Mouse (Mus musculus) kidney, embryonic 16.5 days (tissue): ENCODE measurements around the gene Olfr555. TPM values are rescaled to one million over a fixed set of nuclear protein-coding genes. Genes with fewer than 3 reads are reported as not detected.

Source experiments
- ATAC-seq: fragments of 200-750 bp; cut with Nextera tagmentation; 2 replicates; pipeline ENCODE4 v1.8.0; 2017; ENCODE audit warnings: moderate TSS enrichment; ENCODE audit not compliant: low FRiP score, low TSS enrichment
- H3K27ac ChIP-seq: fragments of 300-500 bp; sonication (generic); 2 replicates; pipeline ENCODE4 v1.5.1; 2014; ENCODE audit warnings: low read length
- H3K27me3 ChIP-seq: fragments of 300-500 bp; sonication (generic); 2 replicates; pipeline ENCODE4 v1.6.1; 2014; ENCODE audit warnings: low read length, control low read depth, mixed read lengths; ENCODE audit not compliant: insufficient read depth
- H3K36me3 ChIP-seq: fragments of 300-500 bp; sonication (generic); 2 replicates; pipeline ENCODE4 v1.6.1; 2014; ENCODE audit warnings: low read length, control low read depth, mixed read lengths; ENCODE audit not compliant: insufficient read depth
- H3K4me1 ChIP-seq: fragments of 300-500 bp; sonication (generic); 2 replicates; pipeline ENCODE4 v1.6.1; 2014; ENCODE audit warnings: low read length, control low read depth, mixed read lengths; ENCODE audit not compliant: insufficient read depth
- H3K4me2 ChIP-seq: fragments of 300-500 bp; sonication (generic); replicated peaks from 2 replicates; pipeline ENCODE4 v1.6.1; 2014; ENCODE audit warnings: low read depth, low read length
- H3K4me3 ChIP-seq: fragments of 300-500 bp; sonication (generic); 2 replicates; pipeline ENCODE4 v1.5.1; 2014; ENCODE audit warnings: mild to moderate bottlenecking, low read length
- H3K9ac ChIP-seq: fragments of 300-500 bp; sonication (generic); replicated peaks from 2 replicates; pipeline ENCODE4 v1.6.1; 2014; ENCODE audit warnings: low read length
- H3K9me3 ChIP-seq: fragments of 300-500 bp; sonication (generic); 2 replicates; pipeline ENCODE4 v1.6.1; 2016; ENCODE audit warnings: low read length, control low read depth
- WGBS: fragments of 180-500 bp; shearing (Covaris S2); extraction: QIAGEN DNeasy Blood & Tissue Kit; methylation state at CpG from one replicate; pipeline ENCODE4 v1.1.7; 2014; 5-methylcytosine and 5-hydroxymethylcytosine counted together
- polyA plus RNA-seq: library from polyadenylated mRNA; unstranded; fragments of >200 nt; fragmentation: Nextera tagmentation; extraction: Ambion mirVana; gene quantifications from 2 replicates; pipeline ENCODE4 v1.2.1, GENCODE M21; 2015

The Olfr555 gene
- polyA plus RNA-seq, 1 experiment from 2014 or later: not detected

DNA sequence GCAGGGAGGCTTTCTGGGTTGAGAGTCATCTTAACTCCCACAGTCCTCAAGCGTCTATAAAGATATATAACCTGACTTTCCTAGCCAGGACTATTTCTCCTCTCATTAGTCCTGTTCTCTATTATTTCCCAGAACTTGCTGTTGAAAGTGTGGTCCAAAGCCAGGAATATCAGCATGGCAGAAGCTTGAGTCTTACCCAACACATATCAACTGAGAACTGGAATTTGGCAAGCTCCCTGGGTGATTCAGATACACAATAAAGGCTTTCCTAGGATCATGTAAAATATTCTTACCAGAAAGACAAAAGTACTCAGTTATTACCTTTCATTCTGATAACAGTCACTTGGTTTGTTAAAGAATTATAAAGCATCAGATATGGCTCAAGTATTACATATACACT is 23.3 kb downstream of the Olfr555 start:
- Histone ChIP-seq H3K9ac (no peak overlapping the region), H3K4me1 (no peaks in the 10 kb centered on the region), H3K9me3 (no peaks in the 10 kb centered on the region), H3K4me2 (no peak overlapping the region), H3K27ac (no peak overlapping the region), H3K27me3 (no peaks in the 10 kb centered on the region), H3K36me3 (peaks cover 4% of the 10 kb centered on the region; the same call in 1 of the 2 replicates), H3K4me3 (no peak overlapping the region)
- ATAC-seq: no peak
- WGBS: 88% methylated on average over 1 of the region's 1 CpGs

DNA sequence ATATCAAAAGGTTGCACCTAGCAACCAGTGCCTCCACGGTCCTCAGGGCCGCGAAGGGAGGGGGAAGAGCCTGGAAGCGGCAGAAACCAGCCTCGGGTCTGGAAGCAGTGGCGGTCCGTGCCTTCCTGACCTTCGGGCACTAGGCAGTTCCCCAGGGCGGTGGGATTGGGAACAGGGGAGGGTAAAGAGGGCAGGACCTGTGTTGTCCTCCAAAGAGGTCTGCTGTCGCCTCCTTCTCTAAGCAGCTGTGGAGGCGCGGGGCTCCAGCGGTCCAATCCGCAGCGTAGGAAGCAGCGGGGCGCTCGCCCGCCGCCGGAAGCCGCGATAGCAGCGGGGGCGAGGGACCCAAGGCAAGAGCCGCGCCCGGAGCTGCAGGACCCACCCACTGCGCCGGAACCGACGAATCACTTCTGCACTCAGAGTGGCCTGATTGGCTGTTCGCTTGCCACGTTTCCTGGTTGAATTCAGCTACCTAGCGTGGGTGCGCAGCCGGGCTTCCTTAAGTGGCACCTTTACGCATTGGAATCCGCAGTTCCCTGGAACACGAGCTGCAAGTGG is 28.4 kb downstream of the Olfr555 start, which contains the start of gene Trim68:
Trim68 (minus strand) TSS at position 384 of the 558 bp plus-strand sequence.
- Histone ChIP-seq H3K36me3 (no peaks in the 10 kb centered on the region; the same call in 1 of the 2 replicates), H3K27me3 (no peaks in the 10 kb centered on the region), H3K4me2 (peak within 1 kb of the TSS; percentile 77), H3K9ac (peak within 1 kb of the TSS; percentile 86), H3K4me3 (peak within 1 kb of the TSS; percentile 71), H3K4me1 (0 out of 2 replicates have a peak, but pooled peaks cover 4% of the 10 kb centered on the region), H3K9me3 (no peaks in the 10 kb centered on the region), H3K27ac (peak within 1 kb of the TSS; percentile 74)
- peak; percentile 100 for ATAC-seq
- WGBS: 0% methylated on average over 40 of the region's 40 CpGs

DNA sequence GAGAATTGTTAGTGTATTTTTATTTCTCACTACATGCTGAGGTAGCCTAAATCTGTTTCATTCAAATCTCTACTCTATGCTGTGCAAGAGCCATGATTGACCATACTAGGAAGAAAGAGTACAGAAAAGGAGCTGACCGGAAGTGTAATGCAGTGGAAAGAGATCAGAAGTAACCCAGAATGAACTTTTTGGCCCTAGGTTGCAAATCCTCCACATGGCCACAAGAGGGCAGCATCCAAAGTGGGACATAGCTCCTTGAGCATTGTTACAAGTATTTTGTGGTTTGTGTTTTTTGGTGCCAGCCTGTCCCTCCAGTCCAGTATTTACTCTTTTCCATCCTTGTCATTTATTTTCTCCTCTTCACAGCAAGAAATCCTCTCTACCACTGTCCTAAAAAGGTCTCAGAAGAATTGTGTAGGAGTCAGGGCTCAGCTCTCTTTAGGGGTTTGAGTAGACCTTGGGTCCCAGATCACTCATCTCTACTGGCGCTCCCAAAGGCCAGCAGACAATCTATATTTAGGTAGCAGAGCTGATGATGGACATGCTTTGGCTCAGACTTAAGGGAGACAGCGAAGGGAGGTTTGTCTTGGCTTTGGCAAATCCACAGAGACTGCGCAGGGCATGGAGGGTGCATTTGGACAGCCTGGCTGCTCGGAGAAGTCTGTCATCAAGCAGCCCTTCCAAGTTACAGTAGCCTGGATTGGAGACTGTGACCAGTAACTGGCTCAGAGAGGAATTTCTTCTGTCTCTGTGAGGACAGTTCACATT is 36.9 kb downstream of the Olfr555 start, which contains the start of gene Olfr557:
Olfr557 (plus strand) TSS at position 553 of the 768 bp plus-strand sequence.
- ATAC-seq: 0 out of 2 replicates have a peak, but pooled peaks have one; percentile 15
- Histone ChIP-seq H3K4me3 (no peak within 1 kb of the TSS), H3K4me1 (no peaks in the 10 kb centered on the region), H3K9me3 (no peaks in the 10 kb centered on the region), H3K4me2 (no peak within 1 kb of the TSS), H3K27me3 (no peaks in the 10 kb centered on the region), H3K9ac (no peak within 1 kb of the TSS), H3K27ac (no peak within 1 kb of the TSS), H3K36me3 (no peaks in the 10 kb centered on the region)
- WGBS: 77% methylated on average over 5 of the region's 5 CpGs

DNA sequence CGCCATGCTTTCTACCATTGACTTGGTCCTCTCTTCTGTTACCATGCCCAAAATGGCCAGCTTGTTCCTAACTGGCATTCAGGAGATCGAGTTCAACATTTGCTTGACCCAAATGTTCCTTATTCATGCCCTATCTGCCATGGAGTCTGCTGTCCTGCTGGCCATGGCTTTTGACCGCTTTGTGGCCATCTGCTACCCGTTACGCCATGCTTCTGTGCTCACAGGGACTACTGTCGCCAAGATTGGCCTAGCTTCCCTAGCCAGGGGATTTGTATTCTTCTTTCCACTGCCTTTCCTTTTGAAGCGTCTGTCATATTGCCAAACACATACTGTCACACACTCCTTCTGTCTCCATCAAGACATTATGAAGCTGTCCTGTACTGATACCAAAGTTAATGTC is 39.8 kb downstream of the Olfr555 start:
- ATAC-seq: no peak
- Histone ChIP-seq H3K4me3 (no peak overlapping the region), H3K27me3 (no peaks in the 10 kb centered on the region)

DNA sequence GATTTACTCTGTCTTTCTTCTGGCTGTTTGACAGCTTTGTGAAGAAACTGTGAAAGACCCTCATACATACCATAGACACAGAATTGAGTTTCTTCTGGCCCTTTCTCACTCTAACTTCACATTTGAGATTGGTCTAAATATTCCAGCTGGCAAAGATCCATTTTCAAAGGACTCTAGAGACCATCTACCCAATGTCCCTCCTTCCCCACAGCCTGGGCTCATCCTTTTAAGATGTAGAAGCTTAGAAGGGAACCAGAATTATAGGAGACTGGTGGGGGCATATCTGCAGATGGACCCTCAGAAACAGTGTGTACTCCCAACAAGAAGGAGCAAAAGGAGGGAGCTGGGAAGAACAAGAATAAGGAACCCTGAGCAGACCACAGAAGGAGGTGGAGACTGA is 43.3 kb downstream of the Olfr555 start, which contains the start of gene Olfr558:
Olfr558 (plus strand) TSS at position 301 of the 400 bp plus-strand sequence.
- ATAC-seq: no peak
- no peaks in the 10 kb centered on the region for H3K4me1 ChIP-seq
- H3K4me3 ChIP-seq: no peak within 1 kb of the TSS

More for the DNA sequence above, 39.8 kb downstream of the Olfr555 start:
- WGBS: 89% methylated on average over 7 of the region's 7 CpGs
- Histone ChIP-seq H3K4me2 (no peak overlapping the region), H3K9ac (no peak overlapping the region), H3K36me3 (no peaks in the 10 kb centered on the region), H3K9me3 (no peaks in the 10 kb centered on the region), H3K27ac (no peak overlapping the region), H3K4me1 (no peaks in the 10 kb centered on the region)

More for the DNA sequence above, 43.3 kb downstream of the Olfr555 start, which contains the start of gene Olfr558:
- Histone ChIP-seq H3K27me3 (no peaks in the 10 kb centered on the region), H3K27ac (no peak within 1 kb of the TSS), H3K9me3 (no peaks in the 10 kb centered on the region), H3K4me2 (no peak within 1 kb of the TSS), H3K9ac (no peak within 1 kb of the TSS), H3K36me3 (no peaks in the 10 kb centered on the region)

Other genes starting within 250 kb of the Olfr555 start
- 169 and 181 TPM in 2 replicates for gene Rrm1, start 217.1 kb upstream of the Olfr555 start, polyA plus RNA-seq
- 0.41 and 0.51 TPM in 2 replicates for gene Olfr543, start 177.1 kb upstream of the Olfr555 start, polyA plus RNA-seq
- gene Olfr544, start 170.5 kb upstream of the Olfr555 start, polyA plus RNA-seq: 0.18 TPM in 1 of 2 replicates, not detected in the other
- 0.08 TPM in 1 of 2 replicates, not detected in the other for gene Olfr545, start 159.2 kb upstream of the Olfr555 start, polyA plus RNA-seq
- gene Olfr547, start 124.1 kb upstream of the Olfr555 start, polyA plus RNA-seq: not detected in 2 replicates
- gene Olfr548-ps1, start 117.9 kb upstream of the Olfr555 start, polyA plus RNA-seq: not detected in 2 replicates
- gene Olfr549, start 109.0 kb upstream of the Olfr555 start, polyA plus RNA-seq: not detected in 2 replicates
- 0.42 and 0.77 TPM in 2 replicates for gene Trim21, start 93.3 kb upstream of the Olfr555 start, polyA plus RNA-seq
- not detected in 2 replicates for gene Olfr550, start 87.4 kb upstream of the Olfr555 start, polyA plus RNA-seq
- gene Olfr551, start 66.9 kb upstream of the Olfr555 start, polyA plus RNA-seq: not detected in 2 replicates
- not detected in 2 replicates for gene Olfr552, start 61.1 kb upstream of the Olfr555 start, polyA plus RNA-seq
- gene Olfr553, start 40.6 kb upstream of the Olfr555 start, polyA plus RNA-seq: not detected in 2 replicates
- gene Olfr554, start 20.4 kb upstream of the Olfr555 start, polyA plus RNA-seq: not detected in 2 replicates
- not detected in 2 replicates for gene Olfr556, start 6.1 kb downstream of the Olfr555 start, polyA plus RNA-seq
- 14.2 and 14.6 TPM in 2 replicates for gene Trim68, start 28.5 kb downstream of the Olfr555 start, polyA plus RNA-seq
- gene Olfr557, start 37.1 kb downstream of the Olfr555 start, polyA plus RNA-seq: not detected in 2 replicates
- gene Olfr558, start 43.4 kb downstream of the Olfr555 start, polyA plus RNA-seq: 0.92 and 1.1 TPM in 2 replicates
- gene Olfr33, start 60.2 kb downstream of the Olfr555 start, polyA plus RNA-seq: not detected in 2 replicates
- not detected in 2 replicates for gene Olfr559, start 68.7 kb downstream of the Olfr555 start, polyA plus RNA-seq
- gene Olfr560, start 100.5 kb downstream of the Olfr555 start, polyA plus RNA-seq: not detected in 2 replicates
- gene Olfr78, start 100.6 kb downstream of the Olfr555 start, polyA plus RNA-seq: 0.58 and 0.89 TPM in 2 replicates
- not detected in 2 replicates for gene Olfr561, start 112.4 kb downstream of the Olfr555 start, polyA plus RNA-seq
- not detected in 2 replicates for gene Olfr564, start 144.7 kb downstream of the Olfr555 start, polyA plus RNA-seq
- not detected in 2 replicates for gene Olfr566, start 199.9 kb downstream of the Olfr555 start, polyA plus RNA-seq
- gene Olfr568, start 218.3 kb downstream of the Olfr555 start, polyA plus RNA-seq: not detected in 2 replicates
- gene Olfr569, start 232.1 kb downstream of the Olfr555 start, polyA plus RNA-seq: not detected in 2 replicates
- gene Olfr570, start 235.8 kb downstream of the Olfr555 start, polyA plus RNA-seq: not detected in 2 replicates